Mouse (Mus musculus): ENCODE measurements at regions not wholly inside any gene's neighbourhood (a gene's known extent, or its start where the extent isn't known, plus 50 kb on each side); places are given as distances from the start of the nearest gene placed in this dataset.
A peak's percentile ranks its signal among the peaks of the same experiment; 100 is the strongest.

DNA sequence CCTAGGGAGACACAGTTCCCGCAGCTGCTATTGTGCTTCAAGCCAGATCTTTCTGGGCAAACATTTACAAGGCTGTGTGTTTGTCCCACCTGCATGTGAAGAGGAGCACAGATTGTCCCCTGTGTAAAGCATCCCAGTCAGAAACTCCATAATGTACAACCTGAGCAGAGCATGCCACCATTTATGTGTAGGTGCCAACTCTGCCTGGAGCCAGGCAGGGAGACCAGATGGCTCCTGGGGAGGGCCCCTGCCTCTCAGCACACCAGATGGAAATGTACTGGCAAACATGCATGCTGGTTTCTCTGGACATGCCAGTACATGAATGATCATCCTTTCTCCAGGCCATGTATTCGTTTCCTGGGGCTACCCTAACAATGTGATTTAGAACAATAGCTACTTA lies 98.6 kb upstream of the Foxp3 start:
- peak; percentile 14 to 43 for DNase-seq

DNA sequence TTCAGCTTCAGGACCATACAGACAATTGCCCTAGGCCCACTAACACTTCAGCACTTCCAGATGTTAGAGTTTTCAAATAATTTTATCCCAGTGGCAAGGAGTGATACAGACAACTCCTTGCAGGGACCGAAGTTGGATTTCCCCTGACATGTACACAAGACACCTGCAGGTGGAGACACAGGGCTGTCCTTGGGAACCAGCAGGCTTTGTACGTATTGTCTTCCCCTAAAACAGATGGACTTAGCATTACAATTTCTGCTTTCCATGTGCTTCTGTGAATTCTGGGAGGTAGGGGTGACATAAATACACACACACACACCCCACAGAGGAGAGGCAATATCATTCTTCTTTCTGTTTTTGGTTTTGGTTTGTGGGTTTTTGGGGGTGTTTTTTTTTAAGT lies 98.2 kb upstream of the Usp27x start:
- DNase-seq: peak; percentile 63 to 67

DNA sequence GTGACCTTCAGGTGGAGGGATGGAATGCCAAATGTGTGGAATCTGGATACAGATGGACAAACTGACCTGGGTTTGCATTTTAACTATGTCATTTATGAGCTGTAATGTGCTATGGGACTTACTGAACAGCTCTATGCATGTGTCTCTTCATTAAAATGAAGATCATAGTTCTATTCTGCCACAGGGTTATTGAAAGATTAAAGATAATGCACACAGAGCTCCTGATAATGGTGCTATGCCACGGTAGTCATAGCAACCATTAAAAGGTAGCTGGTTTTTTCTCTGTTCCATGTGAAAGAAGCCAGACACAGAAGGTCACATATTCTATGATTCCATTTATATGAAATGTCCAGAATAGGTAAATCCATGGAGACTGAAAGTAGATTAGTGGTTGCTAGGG lies 94.2 kb upstream of the Usp27x start:
- no peak for DNase-seq

DNA sequence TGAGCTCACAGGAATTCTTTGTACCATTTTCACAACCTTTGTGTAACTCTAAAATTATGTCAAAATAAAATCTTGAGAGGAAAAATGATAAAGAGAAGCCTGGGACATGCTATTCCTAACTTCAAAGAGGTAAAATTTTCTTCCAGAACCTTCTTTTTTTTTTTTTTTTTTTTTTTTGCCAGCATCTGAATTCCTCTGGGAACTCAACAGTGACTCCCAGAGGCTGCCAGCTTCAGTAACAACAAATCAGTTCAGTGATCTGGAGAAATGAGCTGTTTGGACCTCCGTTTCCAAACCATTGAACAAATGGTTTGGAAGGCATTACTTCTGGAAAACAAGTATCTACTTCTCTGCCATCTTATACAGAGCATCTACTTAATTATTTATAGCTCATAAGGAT lies 92.4 kb upstream of the Usp27x start:
- DNase-seq: no peak

DNA sequence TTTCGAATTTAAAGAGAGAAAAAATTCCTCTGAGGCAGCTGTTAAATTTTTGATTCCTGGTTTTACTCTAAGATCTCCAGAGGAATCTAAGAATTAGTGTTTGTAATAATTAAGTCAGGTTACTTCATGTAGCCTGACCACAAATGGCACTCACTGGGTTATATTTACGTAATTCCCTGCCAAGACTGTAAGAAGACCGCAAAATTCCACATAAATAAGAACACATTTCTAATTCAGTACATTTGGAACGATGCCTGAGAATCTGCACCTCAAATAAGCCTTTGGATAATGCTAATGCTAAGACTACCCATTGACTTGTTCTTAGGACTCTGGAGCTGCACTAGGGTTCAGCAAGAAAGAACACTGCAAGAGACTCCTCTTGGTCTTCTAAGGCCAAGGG lies 81.2 kb upstream of the Usp27x start:
- no peak for DNase-seq

DNA sequence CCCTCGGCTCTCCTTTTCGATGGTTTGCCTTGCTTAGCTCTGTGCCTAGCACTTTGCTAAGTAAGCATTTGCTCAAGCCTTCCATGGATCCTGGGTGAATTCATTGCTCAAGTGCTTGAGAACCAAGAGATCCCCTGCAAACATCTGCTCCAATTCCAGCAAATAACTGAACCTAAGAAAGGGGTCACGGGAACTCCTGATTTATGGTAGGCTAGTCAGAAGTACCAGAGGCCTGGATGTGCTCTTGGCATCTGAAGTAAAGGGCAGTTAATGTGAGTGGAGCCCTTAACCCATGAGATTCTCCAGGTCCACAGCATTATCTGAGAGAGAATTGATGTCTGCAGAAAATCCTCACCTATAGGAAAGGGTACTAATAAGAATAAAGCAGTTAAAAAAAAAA lies 69.4 kb upstream of the Usp27x start:
- DNase-seq: no peak

DNA sequence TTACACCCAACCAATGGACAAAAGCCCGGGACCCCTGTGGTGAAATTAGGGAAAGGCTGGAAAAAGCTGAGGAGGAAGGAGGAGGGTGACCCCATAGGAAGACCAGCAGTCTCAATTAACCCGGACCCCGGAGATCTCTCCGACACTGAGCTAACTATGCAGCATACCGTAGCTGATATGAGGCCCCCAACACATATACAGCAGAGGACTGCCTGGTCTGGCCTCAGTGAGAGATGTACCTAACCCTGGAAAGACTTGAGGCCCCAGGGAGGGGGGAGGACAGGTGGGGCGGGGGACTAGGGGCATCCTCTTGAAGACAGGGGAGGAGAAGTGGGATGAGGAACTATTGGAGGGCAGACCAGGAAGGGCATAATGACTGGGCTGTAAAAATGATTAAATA lies 69.0 kb upstream of the Usp27x start:
- no peak for DNase-seq

DNA sequence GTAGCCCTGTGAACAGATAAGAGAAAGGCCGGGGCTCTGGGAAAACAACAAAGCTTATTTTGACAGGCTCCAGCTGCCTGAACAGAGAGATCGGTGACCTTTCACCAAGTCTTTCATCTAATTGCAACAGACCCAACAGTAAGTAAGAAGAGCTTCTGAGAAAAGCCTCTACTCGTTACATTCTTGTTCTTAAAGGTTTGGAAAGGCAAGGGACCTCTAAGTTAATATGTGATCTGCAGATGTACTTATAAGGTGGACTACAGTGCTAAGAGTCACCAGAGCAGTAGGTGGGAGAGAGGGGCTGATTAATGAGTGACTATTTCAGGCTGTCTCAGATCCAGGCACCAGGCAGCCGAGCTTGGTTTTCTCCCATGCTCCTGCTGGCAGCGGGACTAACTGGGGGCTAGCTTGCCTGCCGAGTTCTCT lies 68.4 kb upstream of the Usp27x start:
- no peak for DNase-seq

DNA sequence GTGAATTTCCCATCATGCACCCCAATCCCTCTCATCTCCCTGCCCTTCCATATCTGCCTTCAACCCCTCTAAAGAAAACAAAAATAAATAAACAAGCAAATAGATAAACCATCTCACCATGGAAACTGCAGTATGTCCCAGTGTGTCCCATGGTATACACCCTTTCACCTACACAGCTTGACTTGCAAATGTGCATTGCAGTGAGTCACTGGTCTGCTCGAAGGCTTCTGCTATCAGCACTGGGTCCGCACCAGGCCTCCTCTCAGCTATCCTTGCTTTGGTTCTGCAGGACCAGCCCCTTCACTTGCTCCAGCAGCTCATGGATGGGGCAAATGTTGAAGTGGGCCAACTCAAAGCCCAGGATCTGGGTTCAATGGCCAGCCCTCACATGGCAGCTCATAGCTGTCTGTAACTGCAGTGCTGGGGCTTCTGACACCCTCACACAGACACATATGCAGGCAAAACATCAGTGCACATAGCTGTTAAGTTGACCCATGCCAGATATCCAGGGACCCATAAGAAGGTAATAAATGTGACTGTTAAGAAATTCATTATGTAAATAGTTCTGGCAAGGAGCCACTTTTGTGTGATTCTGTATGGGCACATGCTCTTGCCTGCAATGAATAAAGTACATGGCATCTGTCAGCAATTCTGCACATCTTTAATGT lies 59.9 kb upstream of the Usp27x start:
- no peak for DNase-seq

DNA sequence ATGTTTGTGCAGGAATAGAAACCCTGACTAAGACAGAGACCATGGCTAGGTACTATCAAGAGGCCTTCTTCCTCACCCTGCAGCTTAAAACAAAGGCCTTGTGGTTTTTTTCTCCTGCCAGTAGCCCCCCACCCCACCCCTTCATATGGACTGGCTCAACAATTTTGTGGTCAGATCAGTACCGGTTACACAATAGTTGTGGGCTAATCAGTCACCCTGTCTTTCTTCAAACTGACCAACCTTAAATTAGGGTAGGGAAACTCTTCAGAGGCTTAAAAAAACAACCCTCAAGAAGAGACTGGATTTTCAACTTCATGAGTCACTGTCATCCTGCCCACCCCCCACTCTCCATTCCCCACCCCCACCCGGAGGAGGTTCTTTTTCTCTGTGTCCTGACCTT lies 58.6 kb upstream of the Usp27x start:
- DNase-seq: no peak

DNA sequence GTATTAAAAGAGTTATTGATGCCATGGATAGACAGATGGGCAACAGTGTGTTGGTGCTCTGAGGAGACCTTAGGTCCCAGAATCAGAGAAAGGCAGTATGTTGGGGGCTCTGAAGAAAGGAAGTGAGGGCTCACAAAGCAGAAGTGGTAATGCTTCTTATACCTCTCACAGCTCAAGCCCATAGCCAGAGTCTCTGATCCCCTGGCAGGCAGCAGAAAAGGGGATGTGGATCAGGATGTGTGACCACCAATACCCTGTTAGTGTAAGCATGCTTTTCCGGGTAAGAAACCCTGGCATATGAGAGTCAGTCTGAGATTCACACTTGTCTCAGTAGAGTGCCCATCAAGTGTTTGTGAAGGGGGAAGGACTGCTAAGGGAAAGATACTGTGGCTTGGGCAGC lies 54.8 kb upstream of the Usp27x start:
- DNase-seq: no peak

DNA sequence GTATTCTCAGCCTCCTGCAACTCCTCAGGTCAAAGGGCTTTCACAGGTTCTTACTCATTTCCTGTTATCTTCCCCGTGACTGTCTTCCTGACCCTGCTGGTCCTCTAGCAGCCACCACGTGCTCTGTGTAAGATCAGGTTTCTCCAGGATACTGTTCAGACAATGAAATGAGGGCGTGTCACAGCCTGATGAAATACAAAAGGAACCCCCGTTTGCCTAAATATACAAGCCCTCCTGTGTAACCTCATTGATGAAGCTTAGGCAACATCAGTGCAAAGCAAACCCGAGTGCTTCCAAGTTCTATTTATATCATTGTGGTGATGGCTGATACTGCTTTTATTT lies 53.9 kb upstream of the Usp27x start:
- DNase-seq: no peak

DNA sequence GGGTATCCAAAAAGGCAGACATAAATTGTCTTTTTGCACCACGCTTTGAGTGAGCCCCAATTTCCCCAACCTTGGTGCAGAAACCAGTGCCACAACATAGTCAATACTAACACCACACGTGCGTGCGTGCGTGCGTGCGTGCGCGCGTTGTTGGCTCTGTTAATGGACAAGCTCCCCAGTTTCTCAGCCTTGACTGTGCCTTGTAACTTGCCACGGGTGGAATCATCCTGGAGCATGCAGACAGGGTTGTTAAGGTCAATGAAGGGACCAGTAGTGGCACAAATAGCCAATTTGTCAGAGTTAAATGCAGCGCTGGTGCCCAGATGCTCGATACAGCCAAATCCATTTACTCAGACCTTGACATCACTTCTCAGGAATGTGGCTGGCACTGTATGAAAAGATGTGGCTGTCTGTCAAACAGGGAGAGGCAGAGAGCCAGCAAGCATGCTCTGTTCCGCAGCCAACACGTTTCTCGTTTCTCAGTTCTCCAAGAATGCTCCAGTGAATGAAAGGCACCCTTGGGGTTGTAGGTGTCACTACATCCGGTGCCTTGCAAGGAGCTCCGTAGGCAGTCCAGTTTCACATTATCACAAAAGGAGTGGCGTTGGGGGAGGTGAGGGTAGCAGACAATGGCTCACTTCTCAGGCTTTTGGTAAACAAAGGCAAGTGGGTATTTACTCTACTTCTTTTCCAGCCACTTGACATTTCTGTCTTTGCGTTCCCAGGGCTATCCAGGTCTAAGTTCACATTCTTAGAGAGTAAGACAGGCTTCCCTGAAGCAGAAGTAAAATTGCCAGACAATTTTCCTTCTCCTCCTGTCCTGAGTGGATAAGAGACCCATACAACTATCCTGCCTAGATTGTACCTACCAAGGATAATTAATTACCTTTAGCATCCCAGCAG lies 53.2 kb upstream of the Usp27x start:
- peak; percentile 49 for DNase-seq

Measured in cerebellum, postnatal 10 days (tissue).